14 mouse cellular contexts compared by ENCODE assay signal in the genomic region with DNA sequence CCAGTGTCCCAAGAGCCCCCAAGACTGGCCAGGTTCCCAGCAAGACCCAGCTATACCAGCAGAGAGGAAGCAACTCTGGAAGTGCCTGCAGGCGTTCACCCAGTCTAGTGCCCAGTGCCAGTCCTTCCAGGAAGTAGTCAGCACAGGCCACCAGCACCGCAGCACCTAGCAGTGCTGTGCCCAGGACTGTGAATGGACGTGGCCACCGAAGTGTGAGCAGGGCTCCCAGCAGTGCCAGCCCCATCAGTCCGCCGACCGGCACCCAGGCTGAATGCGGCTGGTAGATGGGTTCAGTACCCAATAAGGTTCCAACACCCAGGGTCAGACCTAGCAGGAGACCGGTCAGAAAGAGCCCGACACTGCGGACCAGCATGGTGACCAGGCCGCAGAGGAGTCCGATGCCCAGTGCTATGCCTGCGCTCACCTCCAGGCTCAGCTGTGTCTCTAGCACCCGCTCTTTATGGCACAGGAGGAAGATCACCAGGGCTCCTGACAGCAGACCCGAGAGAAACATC. TPM values are rescaled to one million over a fixed set of nuclear protein-coding genes. Genes with fewer than 3 reads are reported as not detected.
A peak's percentile ranks its signal among the peaks of the same experiment; 100 is the strongest.
DNase-seq lines count a peak whose midpoint lies in the region; ATAC-seq and TF ChIP-seq lines count a peak whose summit lies in the region.
"Had no signal": no experiment of that assay in that cellular context is flagged by ENCODE, and none has a peak within 500 bp of the region (broad histone marks: within the 10 kb centered on the region; RNA-seq: fewer than 3 reads in every experiment).

No protein-coding gene starts in this region.

- H3K4me3 ChIP-seq in heart, postnatal 0 days (ENCODE audit: low read depth, low read length) = peak overlapping the region; percentile 73; the same call in 1 of the 2 replicates
- H3K4me3 ChIP-seq in heart, embryonic 10.5 days = no peak overlapping the region
- H3K4me3 ChIP-seq in midbrain, embryonic 13.5 days (replicated peaks) = no peak overlapping the region
- H3K4me3 ChIP-seq in midbrain, embryonic 14.5 days (replicated peaks; ENCODE audit: low read depth, low read length) = no peak overlapping the region
- H3K4me3 ChIP-seq in neural tube, embryonic 13.5 days = no peak overlapping the region
- H3K4me3 ChIP-seq: liver, embryonic 15.5 days had no signal

- no peaks in the 10 kb centered on the region for H3K9me3 ChIP-seq in heart, postnatal 0 days (replicated peaks; ENCODE audit: control insufficient read depth, low read length)
- H3K9me3 ChIP-seq in heart, embryonic 10.5 days = no peaks in the 10 kb centered on the region
- no peaks in the 10 kb centered on the region for H3K9me3 ChIP-seq in midbrain, embryonic 13.5 days
- H3K9me3 ChIP-seq in midbrain, embryonic 14.5 days (ENCODE audit: control insufficient read depth, low read length) = no peaks in the 10 kb centered on the region
- H3K9me3 ChIP-seq in neural tube, embryonic 13.5 days = no peaks in the 10 kb centered on the region
- H3K9me3 ChIP-seq: liver, embryonic 15.5 days had no signal

- TF ChIP-seq CTCF in heart, postnatal 0 days (IDR thresholded peaks at IDR 0.05; ENCODE audit: low read depth) = no peak

- 89% methylated on average over 16 of the region's 16 CpGs for WGBS in heart, postnatal 0 days
- WGBS in heart, embryonic 10.5 days = 83% methylated on average over 16 of the region's 16 CpGs
- 90% methylated on average over 16 of the region's 16 CpGs for WGBS in midbrain, embryonic 13.5 days
- whole genome bisulfite sequencing in midbrain, embryonic 14.5 days = 90% methylated on average over 16 of the region's 16 CpGs
- 90% methylated on average over 16 of the region's 16 CpGs for WGBS in neural tube, embryonic 13.5 days

- H3K9ac ChIP-seq in heart, postnatal 0 days (replicated peaks; ENCODE audit: low read depth, low read length) = no peak overlapping the region
- H3K9ac ChIP-seq in midbrain, embryonic 13.5 days (replicated peaks) = peak overlapping the region; percentile 89
- H3K9ac ChIP-seq in midbrain, embryonic 14.5 days (replicated peaks; ENCODE audit: low read length) = no peak overlapping the region
- H3K9ac ChIP-seq in neural tube, embryonic 13.5 days = 0 out of 2 replicates have a peak overlapping the region, but pooled peaks have one; percentile 92
- H3K9ac ChIP-seq: liver, embryonic 15.5 days had no signal

- no peak for ATAC-seq in heart, postnatal 0 days (ENCODE audit: insufficient read depth, low read depth)
- no peak for ATAC-seq in midbrain, embryonic 13.5 days
- ATAC-seq in midbrain, embryonic 14.5 days (ENCODE audit: low FRiP score, low TSS enrichment) = no peak
- ATAC-seq in neural tube, embryonic 13.5 days (ENCODE audit: low read depth) = no peak

- H3K27ac ChIP-seq in heart, postnatal 0 days (ENCODE audit: low read depth) = no peak overlapping the region
- H3K27ac ChIP-seq in heart, embryonic 10.5 days = no peak overlapping the region
- no peak overlapping the region for H3K27ac ChIP-seq in midbrain, embryonic 13.5 days
- no peak overlapping the region for H3K27ac ChIP-seq in midbrain, embryonic 14.5 days (replicated peaks; ENCODE audit: low read depth, low read length)
- no peak overlapping the region for H3K27ac ChIP-seq in neural tube, embryonic 13.5 days (replicated peaks)
- H3K27ac ChIP-seq: kidney, postnatal 0 days; liver, embryonic 15.5 days had no signal

- peak overlapping the region; percentile 80; the same call in 1 of the 2 replicates for H3K4me2 ChIP-seq in heart, postnatal 0 days (ENCODE audit: low read depth, low read length)
- H3K4me2 ChIP-seq in midbrain, embryonic 13.5 days (replicated peaks) = no peak overlapping the region
- H3K4me2 ChIP-seq in midbrain, embryonic 14.5 days (ENCODE audit: low read length) = no peak overlapping the region
- H3K4me2 ChIP-seq in neural tube, embryonic 13.5 days = 0 out of 2 replicates have a peak overlapping the region, but pooled peaks have one; percentile 78

- DNase-seq in cerebellum, adult 9-11 months = peak; percentile 33
- DNase-seq in cerebellum, adult 11 months = no peak
- no peak for DNase-seq in heart, postnatal 0 days (ENCODE audit: low spot score)
- DNase-seq in heart, embryonic 10.5 days (ENCODE audit: low spot score) = no peak
- DNase-seq in midbrain, embryonic 14.5 days = no peak
- DNase-seq in frontal cortex, postnatal 14 days (ENCODE audit: low spot score in 2 of 2) = no peak
- DNase-seq: adrenal gland, adult 8-10 months; gastrocnemius, adult 2 months; heart, postnatal 14 days; layer of hippocampus, adult 9-11 months had no signal

- H3K27me3 ChIP-seq in heart, postnatal 0 days (ENCODE audit: control insufficient read depth, insufficient read depth, low read length) = no peaks in the 10 kb centered on the region
- H3K27me3 ChIP-seq in heart, embryonic 10.5 days (ENCODE audit: insufficient read depth, poor library complexity, severe bottlenecking) = no peaks in the 10 kb centered on the region
- H3K27me3 ChIP-seq in midbrain, embryonic 13.5 days = no peaks in the 10 kb centered on the region
- H3K27me3 ChIP-seq in midbrain, embryonic 14.5 days (ENCODE audit: control insufficient read depth, insufficient read depth, low read length) = no peaks in the 10 kb centered on the region
- H3K27me3 ChIP-seq in neural tube, embryonic 13.5 days = no peaks in the 10 kb centered on the region

- peaks cover 17% of the 10 kb centered on the region for H3K4me1 ChIP-seq in heart, postnatal 0 days (ENCODE audit: control insufficient read depth, insufficient read depth)
- peaks cover 31% of the 10 kb centered on the region for H3K4me1 ChIP-seq in heart, embryonic 10.5 days
- H3K4me1 ChIP-seq in midbrain, embryonic 13.5 days (replicated peaks) = peaks cover 30% of the 10 kb centered on the region
- peaks cover 19% of the 10 kb centered on the region for H3K4me1 ChIP-seq in midbrain, embryonic 14.5 days (ENCODE audit: control insufficient read depth, insufficient read depth, low read length)
- peaks cover 35% of the 10 kb centered on the region for H3K4me1 ChIP-seq in neural tube, embryonic 13.5 days (replicated peaks)

- no peak for TF ChIP-seq EP300 in heart, postnatal 0 days (IDR thresholded peaks at IDR 0.05; ENCODE audit: low read depth)

- peaks cover 14% of the 10 kb centered on the region for H3K36me3 ChIP-seq in heart, postnatal 0 days (replicated peaks; ENCODE audit: control insufficient read depth, insufficient read depth, low read length)
- H3K36me3 ChIP-seq in heart, embryonic 10.5 days = peaks cover 28% of the 10 kb centered on the region
- peaks cover 31% of the 10 kb centered on the region for H3K36me3 ChIP-seq in midbrain, embryonic 13.5 days
- peaks cover 23% of the 10 kb centered on the region for H3K36me3 ChIP-seq in midbrain, embryonic 14.5 days (ENCODE audit: control insufficient read depth, insufficient read depth, low read length)
- H3K36me3 ChIP-seq in neural tube, embryonic 13.5 days = peaks cover 51% of the 10 kb centered on the region
- H3K36me3 ChIP-seq: liver, embryonic 15.5 days had no signal

RNA-seq across cellular contexts. Expression of a gene that starts 1.8 kb away (rescaled TPM):
- 28.6 and 29.7 TPM in 2 replicates for total RNA-seq in heart, postnatal 0 days (2014; rRNA removed; ENCODE audit: low replicate concordance)
- 27.6 and 29.8 TPM in 2 replicates for polyA plus RNA-seq in heart, postnatal 0 days (2015; fragmentation: Nextera tagmentation; extraction: Ambion mirVana)
- polyA plus RNA-seq in heart, embryonic 10.5 days (2016; fragmentation: Nextera tagmentation; extraction: Ambion mirVana) = 48.0 and 48.1 TPM in 2 replicates
- polyA plus RNA-seq in midbrain, embryonic 13.5 days (2015; fragmentation: Nextera tagmentation; extraction: Ambion mirVana) = 54.1 and 56.3 TPM in 2 replicates
- polyA plus RNA-seq in midbrain, embryonic 14.5 days (2014; fragmentation: Nextera tagmentation; extraction: Ambion mirVana) = 38.6 and 42.7 TPM in 2 replicates
- polyA plus RNA-seq in neural tube, embryonic 13.5 days (2015; fragmentation: Nextera tagmentation; extraction: Ambion mirVana) = 54.3 and 55.4 TPM in 2 replicates

RNA-seq across cellular contexts. Expression of a gene that starts 2.1 kb away (rescaled TPM):
- 17.9 and 24.4 TPM in 2 replicates for total RNA-seq in heart, postnatal 0 days (2014; rRNA removed; ENCODE audit: low replicate concordance)
- polyA plus RNA-seq in heart, postnatal 0 days (2015; fragmentation: Nextera tagmentation; extraction: Ambion mirVana) = 11.1 and 11.6 TPM in 2 replicates
- polyA plus RNA-seq in heart, embryonic 10.5 days (2016; fragmentation: Nextera tagmentation; extraction: Ambion mirVana) = 13.6 and 16.3 TPM in 2 replicates
- polyA plus RNA-seq in midbrain, embryonic 13.5 days (2015; fragmentation: Nextera tagmentation; extraction: Ambion mirVana) = 17.4 and 17.5 TPM in 2 replicates
- polyA plus RNA-seq in midbrain, embryonic 14.5 days (2014; fragmentation: Nextera tagmentation; extraction: Ambion mirVana) = 11.7 and 13.1 TPM in 2 replicates
- 15.9 and 16.2 TPM in 2 replicates for polyA plus RNA-seq in neural tube, embryonic 13.5 days (2015; fragmentation: Nextera tagmentation; extraction: Ambion mirVana)

RNA-seq across cellular contexts. Expression of a gene that starts 11.3 kb away (rescaled TPM):
- total RNA-seq in heart, postnatal 0 days (2014; rRNA removed; ENCODE audit: low replicate concordance) = 5.1 and 9.0 TPM in 2 replicates
- polyA plus RNA-seq in heart, postnatal 0 days (2015; fragmentation: Nextera tagmentation; extraction: Ambion mirVana) = 1.00 and 1.5 TPM in 2 replicates
- 0.28 and 1.7 TPM in 2 replicates for polyA plus RNA-seq in heart, embryonic 10.5 days (2016; fragmentation: Nextera tagmentation; extraction: Ambion mirVana)
- 0.32 and 0.48 TPM in 2 replicates for polyA plus RNA-seq in midbrain, embryonic 13.5 days (2015; fragmentation: Nextera tagmentation; extraction: Ambion mirVana)
- 0.22 and 0.41 TPM in 2 replicates for polyA plus RNA-seq in midbrain, embryonic 14.5 days (2014; fragmentation: Nextera tagmentation; extraction: Ambion mirVana)
- 0.59 and 0.63 TPM in 2 replicates for polyA plus RNA-seq in neural tube, embryonic 13.5 days (2015; fragmentation: Nextera tagmentation; extraction: Ambion mirVana)

RNA-seq across cellular contexts. Expression of a gene that starts 15.1 kb away (rescaled TPM):
- 19.4 and 20.0 TPM in 2 replicates for total RNA-seq in heart, postnatal 0 days (2014; rRNA removed; ENCODE audit: low replicate concordance)
- 135 and 141 TPM in 2 replicates for polyA plus RNA-seq in heart, postnatal 0 days (2015; fragmentation: Nextera tagmentation; extraction: Ambion mirVana)
- polyA plus RNA-seq in heart, embryonic 10.5 days (2016; fragmentation: Nextera tagmentation; extraction: Ambion mirVana) = 181 and 225 TPM in 2 replicates
- 203 and 209 TPM in 2 replicates for polyA plus RNA-seq in midbrain, embryonic 13.5 days (2015; fragmentation: Nextera tagmentation; extraction: Ambion mirVana)
- polyA plus RNA-seq in midbrain, embryonic 14.5 days (2014; fragmentation: Nextera tagmentation; extraction: Ambion mirVana) = 150 and 152 TPM in 2 replicates
- 185 and 212 TPM in 2 replicates for polyA plus RNA-seq in neural tube, embryonic 13.5 days (2015; fragmentation: Nextera tagmentation; extraction: Ambion mirVana)

RNA-seq across cellular contexts. Expression of a gene that starts 19.4 kb away (rescaled TPM):
- 27.6 and 32.1 TPM in 2 replicates for total RNA-seq in heart, postnatal 0 days (2014; rRNA removed; ENCODE audit: low replicate concordance)
- 20.2 and 26.7 TPM in 2 replicates for polyA plus RNA-seq in heart, postnatal 0 days (2015; fragmentation: Nextera tagmentation; extraction: Ambion mirVana)
- 65.1 and 78.6 TPM in 2 replicates for polyA plus RNA-seq in heart, embryonic 10.5 days (2016; fragmentation: Nextera tagmentation; extraction: Ambion mirVana)
- polyA plus RNA-seq in midbrain, embryonic 13.5 days (2015; fragmentation: Nextera tagmentation; extraction: Ambion mirVana) = 29.3 and 31.3 TPM in 2 replicates
- 23.4 and 24.8 TPM in 2 replicates for polyA plus RNA-seq in midbrain, embryonic 14.5 days (2014; fragmentation: Nextera tagmentation; extraction: Ambion mirVana)
- 30.5 and 30.7 TPM in 2 replicates for polyA plus RNA-seq in neural tube, embryonic 13.5 days (2015; fragmentation: Nextera tagmentation; extraction: Ambion mirVana)

Comparison
In these comparisons a context has a peak if more than half of its experiments do, and no peak if none do; other contexts are left out.
1. H3K9ac ChIP-seq: peak in midbrain, embryonic 13.5 days (single experiment) and neural tube, embryonic 13.5 days (single experiment); none in heart, postnatal 0 days (single experiment) and midbrain, embryonic 14.5 days (single experiment).
2. H3K4me2 ChIP-seq: peak in heart, postnatal 0 days (single experiment) and neural tube, embryonic 13.5 days (single experiment); none in midbrain, embryonic 13.5 days (single experiment) and midbrain, embryonic 14.5 days (single experiment).